Mouse (Mus musculus): ENCODE data around the gene Krtap5-4.
"Not testable (repeated sequence)": the region's sequence is repeated elsewhere in the genome, so short reads cannot be mapped to it uniquely, and the experiment has no call there.

Gene Krtap5-4

GRCm38 (mm10) chr7:142303249-142303648 is at the start of gene Krtap5-4:
Gene Krtap5-4 (plus strand): TSS chr7:142303549.
- DNase-seq (ENCODE audit: low read depth in 1 of 2, low spot score in 2 of 2), result no peak

DNA sequence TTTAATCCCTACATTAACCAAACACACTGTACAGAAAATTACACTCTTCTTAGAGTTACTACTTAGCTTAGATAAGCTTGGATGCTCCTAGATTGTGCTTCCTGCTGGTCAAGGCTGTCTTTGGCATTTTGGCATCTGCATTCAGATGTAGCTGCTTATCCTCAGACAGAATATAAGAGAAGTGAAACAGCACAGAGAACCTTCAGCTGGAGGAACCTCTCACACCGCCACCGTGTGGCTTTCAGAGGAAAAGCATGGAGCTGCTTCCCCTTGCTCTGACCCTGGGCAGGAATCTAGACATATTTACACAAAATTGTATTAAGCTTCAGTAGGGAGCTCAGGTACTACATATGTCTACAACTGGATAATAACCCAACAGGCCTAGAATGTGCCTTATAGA is 47.8 kb upstream of the Krtap5-4 start:
- peak in 1 of 2 experiments; percentile 8 for DNase-seq (ENCODE audit: low read depth in 1 of 2, low spot score in 2 of 2)

DNA sequence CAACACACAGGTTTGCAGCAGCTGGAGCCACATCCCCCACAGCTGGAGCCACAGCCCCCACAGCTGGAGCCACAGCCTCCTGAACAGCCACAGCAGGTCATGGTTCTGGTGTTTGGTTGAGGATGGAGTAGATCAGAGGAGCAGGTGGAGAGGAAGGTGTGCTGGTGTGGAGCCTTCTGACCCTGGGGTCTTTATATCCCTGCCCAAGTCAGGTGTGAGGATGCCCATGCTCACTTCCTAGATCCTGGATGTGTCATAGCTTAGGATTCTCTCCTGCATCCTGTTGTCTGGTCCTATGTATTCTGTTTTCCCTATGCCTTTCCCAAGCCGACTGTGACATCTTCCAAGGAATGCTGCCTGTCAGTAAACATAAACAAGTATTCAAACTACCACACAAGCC is 45.1 kb upstream of the Krtap5-4 start, which contains the start of gene Gm2431:
TSS of gene Gm2431 (minus strand) at position 101 of the 400 bp plus-strand sequence.
- not testable (repeated sequence) for DNase-seq (ENCODE audit: low read depth in 1 of 2, low spot score in 2 of 2)

DNA sequence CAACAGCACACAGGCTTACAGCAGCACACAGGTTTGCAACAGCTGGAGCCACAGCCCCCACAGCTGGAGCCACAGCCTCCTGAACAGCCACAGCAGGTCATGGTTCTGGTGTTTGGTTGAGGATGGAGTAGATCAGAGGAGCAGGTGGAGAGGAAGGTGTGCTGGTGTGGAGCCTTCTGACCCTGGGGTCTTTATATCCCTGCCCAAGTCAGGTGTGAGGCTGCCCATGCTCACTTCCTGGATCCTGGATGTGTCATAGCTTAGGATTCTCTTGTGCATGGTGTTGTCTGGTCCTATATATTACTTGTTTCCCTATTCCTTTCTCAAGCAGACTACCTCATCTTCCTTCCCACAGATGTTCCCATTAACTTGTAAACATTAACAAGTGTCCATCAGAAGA is 29.1 kb upstream of the Krtap5-4 start, which contains the start of gene Gm4559:
TSS of gene Gm4559 (minus strand) at position 101 of the 400 bp plus-strand sequence.
- not testable (repeated sequence) for DNase-seq (ENCODE audit: low read depth in 1 of 2, low spot score in 2 of 2)

GRCm38 (mm10) chr7:142278183-142278582 is 25.2 kb upstream of the Krtap5-4 start:
- DNase-seq (ENCODE audit: low read depth in 1 of 2, low spot score in 2 of 2), result not testable (repeated sequence)

GRCm38 (mm10) chr7:142279291-142279690 is 24.1 kb upstream of the Krtap5-4 start:
- DNase-seq (ENCODE audit: low read depth in 1 of 2, low spot score in 2 of 2), result not testable (repeated sequence)

GRCm38 (mm10) chr7:142282847-142283246 is 20.5 kb upstream of the Krtap5-4 start:
- not testable (repeated sequence) for DNase-seq (ENCODE audit: low read depth in 1 of 2, low spot score in 2 of 2)

GRCm38 (mm10) chr7:142284023-142284591 is 19.2 kb upstream of the Krtap5-4 start:
- DNase-seq (ENCODE audit: low read depth in 1 of 2, low spot score in 2 of 2), result peak in 1 of 2 experiments; percentile 1

GRCm38 (mm10) chr7:142284615-142285080 is 18.7 kb upstream of the Krtap5-4 start:
- DNase-seq (ENCODE audit: low read depth in 1 of 2, low spot score in 2 of 2), result peak; percentile 47 to 76

GRCm38 (mm10) chr7:142285130-142285835 is 18.1 kb upstream of the Krtap5-4 start:
- DNase-seq (ENCODE audit: low read depth in 1 of 2, low spot score in 2 of 2), result no peak

DNA sequence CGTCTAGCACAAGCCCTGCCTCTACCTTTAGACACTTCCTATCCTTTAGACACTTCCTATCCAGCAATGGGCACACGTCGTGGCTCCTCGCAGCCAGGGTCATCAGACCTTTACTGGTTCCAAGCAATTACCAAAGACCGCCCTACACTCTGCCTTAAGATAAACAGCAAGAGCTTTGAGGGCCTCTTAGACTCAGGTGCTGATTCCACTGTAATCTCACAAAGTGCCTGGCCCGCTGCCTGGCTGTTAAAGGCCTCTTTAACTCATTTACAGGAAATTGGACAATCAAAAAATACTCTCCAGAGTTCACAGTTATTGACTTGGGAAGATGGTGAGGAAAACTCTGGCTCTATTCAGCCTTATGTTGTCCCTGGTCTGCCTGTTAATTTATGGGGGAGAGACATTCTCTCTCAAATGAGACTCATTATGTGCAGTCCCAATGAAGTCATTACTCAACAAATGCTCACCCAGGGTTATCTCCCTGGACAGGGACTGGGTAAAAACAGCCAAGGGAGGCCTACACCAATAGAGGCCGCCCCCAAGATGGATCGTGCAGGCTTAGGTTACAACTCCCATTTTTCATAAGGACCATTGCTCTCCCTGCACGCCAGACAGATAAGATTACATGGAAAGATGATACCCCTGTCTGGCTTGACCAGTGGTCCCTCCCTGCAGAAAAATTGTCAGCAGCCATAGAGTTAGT is 17.3 kb upstream of the Krtap5-4 start:
- not testable (repeated sequence) for DNase-seq (ENCODE audit: low read depth in 1 of 2, low spot score in 2 of 2)

DNA sequence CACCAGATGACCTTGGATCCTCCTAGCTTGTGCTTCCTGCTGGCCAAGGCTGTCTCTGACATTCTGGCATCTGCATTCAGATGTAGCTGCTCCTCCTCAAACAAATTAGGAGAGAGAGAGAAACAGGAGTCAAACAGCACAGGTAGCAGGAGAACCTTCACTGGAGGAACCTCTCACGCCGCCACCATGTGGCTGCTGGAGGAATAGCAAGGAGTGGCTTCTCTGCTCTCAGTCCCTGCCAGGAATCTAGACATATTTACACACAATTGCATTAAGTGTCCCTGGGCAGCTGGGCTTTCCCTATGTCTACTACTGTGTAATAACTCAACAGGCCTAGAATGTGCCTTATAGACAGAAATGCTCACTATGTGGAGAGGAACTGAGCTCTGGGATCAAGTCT is 9.5 kb upstream of the Krtap5-4 start:
- not testable (repeated sequence) for DNase-seq (ENCODE audit: low read depth in 1 of 2, low spot score in 2 of 2)

- DNase-seq (ENCODE audit: low read depth in 1 of 2, low spot score in 2 of 2), result no peak
These were observed 7.9 kb upstream of the Krtap5-4 start for GRCm38 (mm10) chr7:142295418-142295817.

GRCm38 (mm10) chr7:142296108-142296507 is 7.2 kb upstream of the Krtap5-4 start:
- not testable (repeated sequence) for DNase-seq (ENCODE audit: low read depth in 1 of 2, low spot score in 2 of 2)

GRCm38 (mm10) chr7:142297018-142297417 is 6.3 kb upstream of the Krtap5-4 start, which contains the start of gene Krtap5-1:
Gene Krtap5-1 (minus strand): TSS chr7:142297118.
- DNase-seq (ENCODE audit: low read depth in 1 of 2, low spot score in 2 of 2), result not testable (repeated sequence)

- DNase-seq (ENCODE audit: low read depth in 1 of 2, low spot score in 2 of 2), result not testable (repeated sequence)
These were observed 580 bp downstream of the Krtap5-4 start for GRCm38 (mm10) chr7:142303929-142304328.

GRCm38 (mm10) chr7:142314600-142315285 is 11.4 kb downstream of the Krtap5-4 start:
- DNase-seq (ENCODE audit: low read depth in 1 of 2, low spot score in 2 of 2), result no peak

- DNase-seq (ENCODE audit: low read depth in 1 of 2, low spot score in 2 of 2), result no peak
These were observed 13.2 kb downstream of the Krtap5-4 start for GRCm38 (mm10) chr7:142316558-142316957.

DNA sequence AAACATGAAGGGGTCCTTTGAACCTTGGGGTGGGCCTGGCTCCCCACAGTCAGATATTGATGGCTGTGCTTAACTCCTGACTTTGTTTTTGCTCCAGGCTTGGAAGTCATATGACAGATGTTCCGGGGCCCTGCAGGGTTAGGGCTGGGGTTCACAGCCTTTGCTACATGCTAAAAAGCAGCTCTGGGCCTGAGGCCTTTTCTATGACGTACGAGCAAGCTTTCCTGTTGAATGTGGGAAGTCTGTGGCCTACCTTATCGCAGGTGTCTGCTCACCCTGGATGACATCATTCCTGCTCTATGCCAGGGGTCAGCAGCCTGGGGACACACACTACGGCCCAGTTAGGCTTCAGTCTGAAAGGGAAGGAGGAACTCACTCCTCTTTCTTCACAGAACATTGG is 13.9 kb downstream of the Krtap5-4 start:
- DNase-seq (ENCODE audit: low read depth in 1 of 2, low spot score in 2 of 2), result no peak

DNA sequence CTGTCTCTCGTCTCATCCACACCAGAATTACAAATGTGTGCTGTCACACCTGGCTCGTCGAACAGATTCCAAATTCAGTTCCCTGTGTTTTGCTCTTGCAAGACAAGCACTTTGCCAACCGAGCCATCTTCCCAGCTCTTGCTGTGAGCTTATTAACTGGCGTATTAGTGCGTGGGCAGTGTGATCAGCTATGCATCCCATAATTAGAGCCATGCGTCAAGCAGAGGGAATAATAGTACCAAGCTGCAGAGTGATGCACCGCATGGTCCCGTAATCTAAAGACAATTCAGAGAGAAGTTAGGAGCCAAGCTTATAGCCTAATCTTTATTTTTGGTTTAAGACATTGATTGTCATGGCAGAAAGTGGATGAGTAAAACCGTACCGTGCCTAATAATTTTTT is 15.8 kb downstream of the Krtap5-4 start:
- DNase-seq (ENCODE audit: low read depth in 1 of 2, low spot score in 2 of 2), result no peak

GRCm38 (mm10) chr7:142320906-142321305 is 17.6 kb downstream of the Krtap5-4 start:
- DNase-seq (ENCODE audit: low read depth in 1 of 2, low spot score in 2 of 2), result no peak

All from monocyte, adult 2 months (primary cell).